Mouse (Mus musculus): ENCODE measurements at regions not wholly inside any gene's neighbourhood (a gene's known extent, or its start where the extent isn't known, plus 50 kb on each side); places are given as distances from the start of the nearest gene placed in this dataset.

DNA sequence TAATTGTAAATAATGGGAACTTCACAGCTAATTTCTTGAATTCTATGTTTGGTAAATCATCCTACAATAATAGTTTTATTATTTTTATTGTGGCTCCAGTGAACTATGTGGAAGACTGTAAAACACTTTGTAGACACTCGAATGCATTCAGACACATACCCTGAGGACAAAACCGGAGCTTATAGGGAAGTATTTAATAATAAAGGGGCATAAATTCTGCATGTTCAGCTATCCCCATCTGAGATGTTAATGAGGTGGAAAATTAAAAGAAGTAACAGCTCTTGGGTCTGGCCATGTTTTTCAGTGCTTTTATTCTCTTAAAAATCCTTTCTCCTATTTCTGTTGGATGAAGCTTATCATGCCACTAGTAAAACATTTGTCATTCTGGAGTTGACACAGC, 657.8 kb downstream of the 1190002N15Rik start:
- TF ChIP-seq POLR2A (IDR thresholded peaks at IDR 0.05; ENCODE audit: borderline replicate concordance, extremely low read depth, low read depth, low read length): no peak
- no peak for TF ChIP-seq CTCF (IDR thresholded peaks at IDR 0.05; ENCODE audit: insufficient read depth, low read length)
